Mouse (Mus musculus) CD4-positive helper T cell, adult 2 months (primary cell): ENCODE results near the gene Hs2st1.

ENCODE experiments used
- DNase-seq: peaks from one replicate; pipeline ENCODE4 v3.0.0-alpha.2; 2012; ENCODE audit warnings: low read depth, missing footprints, low spot score

Gene Hs2st1

GRCm38 (mm10) chr3:144586731-144587130 is 16.8 kb upstream of the Hs2st1 start:
- DNase-seq = no peak

- DNase-seq = no peak
Measured at GRCm38 (mm10) chr3:144584789-144585553, 15.0 kb upstream of the Hs2st1 start.

- no peak for DNase-seq
Measured at GRCm38 (mm10) chr3:144583789-144584188, 13.8 kb upstream of the Hs2st1 start.

GRCm38 (mm10) chr3:144582306-144582705 is 12.3 kb upstream of the Hs2st1 start:
- no peak for DNase-seq

- no peak for DNase-seq
Measured at GRCm38 (mm10) chr3:144581842-144582241, 11.9 kb upstream of the Hs2st1 start.

GRCm38 (mm10) chr3:144580281-144580680 is 10.3 kb upstream of the Hs2st1 start:
- no peak for DNase-seq

- DNase-seq = no peak
Measured at GRCm38 (mm10) chr3:144579796-144580195, 9.8 kb upstream of the Hs2st1 start.

- no peak for DNase-seq
Measured at GRCm38 (mm10) chr3:144578921-144579320, 8.9 kb upstream of the Hs2st1 start.

- no peak for DNase-seq
Measured at GRCm38 (mm10) chr3:144577366-144578340, 7.7 kb upstream of the Hs2st1 start.

- DNase-seq = no peak
Measured at GRCm38 (mm10) chr3:144574256-144574655, 4.3 kb upstream of the Hs2st1 start.

- DNase-seq = no peak
Measured at GRCm38 (mm10) chr3:144570816-144571487, 971 bp upstream of the Hs2st1 start.

- DNase-seq = no peak
Measured at GRCm38 (mm10) chr3:144569401-144569971, 495 bp downstream of the Hs2st1 start.

GRCm38 (mm10) chr3:144568861-144569361 is 1.1 kb downstream of the Hs2st1 start:
- no peak for DNase-seq

GRCm38 (mm10) chr3:144565212-144565611 is 4.8 kb downstream of the Hs2st1 start:
- no peak for DNase-seq

GRCm38 (mm10) chr3:144563916-144564315 is 6.1 kb downstream of the Hs2st1 start:
- no peak for DNase-seq

GRCm38 (mm10) chr3:144561511-144562250 is 8.3 kb downstream of the Hs2st1 start:
- DNase-seq = peak; percentile 37

- DNase-seq = no peak
Measured at GRCm38 (mm10) chr3:144558274-144558673, 11.7 kb downstream of the Hs2st1 start.

GRCm38 (mm10) chr3:144556625-144557324 is 13.2 kb downstream of the Hs2st1 start:
- no peak for DNase-seq

- no peak for DNase-seq
Measured at GRCm38 (mm10) chr3:144555144-144555543, 14.8 kb downstream of the Hs2st1 start.

- DNase-seq = no peak
Measured at GRCm38 (mm10) chr3:144554503-144554902, 15.5 kb downstream of the Hs2st1 start.
